Mouse (Mus musculus) layer of hippocampus, adult 8-10 months (tissue): ENCODE data around the gene Sf3b4. TPM values are rescaled to one million over a fixed set of nuclear protein-coding genes. Genes with fewer than 3 reads are reported as not detected.
A peak's percentile ranks its signal among the peaks of the same experiment; 100 is the strongest.
"Not testable (repeated sequence)": the region's sequence is repeated elsewhere in the genome, so short reads cannot be mapped to it uniquely, and the experiment has no call there.

Experiments
- DNase-seq, 2 experiments: peaks; one replicate each; pipeline ENCODE4 v3.0.0; 2022; ENCODE audit warnings: low spot score in 2 of 2
- microRNA-seq, 2 experiments: library from miRNA; unstranded; fragments of <30 nt; microRNA quantifications; one replicate each; pipeline ENCODE4 v1.2.0; 2022
- total RNA-seq, 4 experiments: library from RNA; stranded (reverse); gene quantifications; 2 replicates each; pipeline ENCODE4 v1.2.4; 2022

Gene Sf3b4
- total RNA-seq, 4 experiments from 2014 or later = 39.8 to 49.2 (median 45.5) TPM

GRCm38 (mm10) chr3:96219661-96220130 is 47.6 kb downstream of the Sf3b4 start, which contains the start of the genes Bola1 and Hist2h2ab:
TSS of gene Bola1 (minus strand) at chr3:96219709.
TSS of gene Hist2h2ab (plus strand) at chr3:96219865.
- DNase-seq = peak; percentile 74 to 82

- DNase-seq = not testable (repeated sequence)
These were observed 48.1 kb downstream of the Sf3b4 start for GRCm38 (mm10) chr3:96220131-96220764.

GRCm38 (mm10) chr3:96220765-96221639 is 48.9 kb downstream of the Sf3b4 start, which contains the start of the genes Hist2h2ac and Hist2h2be:
TSS of gene Hist2h2ac (minus strand) at chr3:96220880.
TSS of gene Hist2h2be (plus strand) at chr3:96221119.
- peak; percentile 92 for DNase-seq

- DNase-seq = no peak
These were observed 49.5 kb downstream of the Sf3b4 start for GRCm38 (mm10) chr3:96221640-96222038.

- DNase-seq = no peak
These were observed 50.6 kb downstream of the Sf3b4 start for GRCm38 (mm10) chr3:96222774-96223173.

- DNase-seq = no peak
These were observed 53.3 kb downstream of the Sf3b4 start for GRCm38 (mm10) chr3:96225421-96225820.

Small RNAs within 50 kb of the gene (microRNA-seq; reads per million reads assigned to microRNA genes)
- gene Gm44492 = 0 reads per million in 2 experiments

Other genes with a start within 250 kb of the Sf3b4 start
- 10 to 100 TPM; 68.6 to 95.5 (median 95.0) TPM for gene Anp32e, start 243.1 kb upstream of the Sf3b4 start, total RNA-seq
- 10 to 100 TPM; 42.0 to 70.1 (median 52.4) TPM for gene Plekho1, start 176.3 kb upstream of the Sf3b4 start, total RNA-seq
- 10 to 100 TPM; 42.9 to 55.4 (median 51.6) TPM for gene Vps45, start 113.9 kb upstream of the Sf3b4 start, total RNA-seq
- gene Otud7b, start 67.8 kb upstream of the Sf3b4 start, total RNA-seq = 10 to 100 TPM; 38.1 to 40.1 (median 38.9) TPM
- 1 to 10 TPM; 6.5 to 9.4 (median 7.8) TPM for gene Mtmr11, start 10.3 kb upstream of the Sf3b4 start, total RNA-seq
- 100 to 1,000 TPM; 365 to 380 (median 374) TPM for gene Sv2a, start 8.8 kb downstream of the Sf3b4 start, total RNA-seq
- 10 to 100 TPM; 13.1 to 20.2 (median 15.3) TPM for gene Bola1, start 47.4 kb downstream of the Sf3b4 start, total RNA-seq
- 10 to 100 TPM in 1 of 4 experiments, 1 to 10 TPM in 3; 7.7 to 10.8 (median 8.0) TPM for gene Hist2h2ab, start 47.5 kb downstream of the Sf3b4 start, total RNA-seq
- gene Hist2h2ac, start 48.5 kb downstream of the Sf3b4 start, total RNA-seq = 10 to 100 TPM; 18.7 to 30.3 (median 29.3) TPM
- 1 to 10 TPM; 6.3 to 8.1 (median 7.5) TPM for gene Hist2h2be, start 48.8 kb downstream of the Sf3b4 start, total RNA-seq
- 1 to 10 TPM; 6.1 to 7.7 (median 6.7) TPM for gene Hist2h3c2, start 66.8 kb downstream of the Sf3b4 start, total RNA-seq
- 100 to 1,000 TPM; 165 to 230 (median 195) TPM for gene Hist2h2aa2, start 67.9 kb downstream of the Sf3b4 start, total RNA-seq
- gene Hist2h2aa1, start 73.2 kb downstream of the Sf3b4 start, total RNA-seq = 1 to 10 TPM in 3 of 4 experiments, not detected in 1; 3.4 to 9.9 (median 4.4) TPM
- gene Hist2h3c1, start 74.4 kb downstream of the Sf3b4 start, total RNA-seq = not detected
- 10 to 100 TPM; 25.1 to 32.1 (median 27.3) TPM for gene Hist2h4, start 91.0 kb downstream of the Sf3b4 start, total RNA-seq
- 10 to 100 TPM; 32.1 to 53.8 (median 35.1) TPM for gene Hist2h3b, start 96.3 kb downstream of the Sf3b4 start, total RNA-seq
- 100 to 1,000 TPM; 106 to 143 (median 138) TPM for gene Hist2h2bb, start 97.4 kb downstream of the Sf3b4 start, total RNA-seq
- gene Fcgr1, start 121.6 kb downstream of the Sf3b4 start, total RNA-seq = 1 to 10 TPM; 2.5 to 9.1 (median 5.3) TPM